Mouse (Mus musculus) G1E (cell line): ENCODE measurements around the gene Sowahb. TPM values are rescaled to one million over a fixed set of nuclear protein-coding genes. Genes with fewer than 3 reads are reported as not detected.

Experiments used
- ATAC-seq: 2 replicates; pipeline ENCODE4 v1.8.0; 2016; ENCODE audit warnings: mild to moderate bottlenecking; ENCODE audit not compliant: insufficient number of reproducible peaks, poor library complexity, low FRiP score, severe bottlenecking; ENCODE audit errors: extremely low read depth
- DNase-seq: peaks from one replicate; pipeline ENCODE4 v3.0.0; 2012; ENCODE audit warnings: low spot score
- H3K27me3 ChIP-seq: 2 replicates; pipeline ENCODE4 v1.6.1; 2012; ENCODE audit warnings: mild to moderate bottlenecking, low read length, inconsistent platforms; ENCODE audit not compliant: insufficient read depth
- H3K36me3 ChIP-seq: replicated peaks from 2 replicates; pipeline ENCODE3; 2012; ENCODE audit warnings: mild to moderate bottlenecking, inconsistent platforms
- H3K4me1 ChIP-seq: 2 replicates; pipeline ENCODE4 v1.6.1; 2012; ENCODE audit warnings: low read depth, low read length, inconsistent platforms, mixed read lengths; ENCODE audit not compliant: insufficient read depth
- H3K4me3 ChIP-seq: 2 replicates; pipeline ENCODE4 v1.5.1; 2012; ENCODE audit warnings: low read depth, mild to moderate bottlenecking, inconsistent platforms, low read length, moderate library complexity, mixed read lengths
- H3K9me3 ChIP-seq: replicated peaks from 2 replicates; pipeline ENCODE4 v1.6.1; 2012; ENCODE audit warnings: inconsistent platforms
- CTCF ChIP-seq: IDR thresholded peaks from 2 replicates; pipeline ENCODE4 v1.5.1; 2012; ENCODE audit warnings: low read depth, low read length, inconsistent platforms, mixed read lengths
- GATA1 ChIP-seq: IDR thresholded peaks from 2 replicates; pipeline ENCODE4 v1.6.1; 2012; ENCODE audit warnings: borderline replicate concordance, low read length, inconsistent platforms, mixed read lengths
- GATA2 ChIP-seq: IDR thresholded peaks from 2 replicates; pipeline ENCODE4 v1.6.1; 2012; ENCODE audit warnings: low read depth, low read length, inconsistent platforms, borderline replicate concordance
- POLR2AphosphoS5 ChIP-seq: IDR thresholded peaks from 2 replicates; pipeline ENCODE4 v1.6.1; 2012; ENCODE audit warnings: low read depth, low read length, inconsistent platforms; ENCODE audit not compliant: insufficient replicate concordance
- TAL1 ChIP-seq: conservative IDR thresholded peaks from 2 replicates; pipeline ENCODE4 v1.6.1; 2012; ENCODE audit warnings: low read depth, low read length, inconsistent platforms, mixed read lengths
- polyA plus RNA-seq: library from polyadenylated mRNA; stranded (reverse); fragments of >175 nt; gene quantifications from 2 replicates; pipeline ENCODE4 v1.2.3, GENCODE M21; 2012
- total RNA-seq, 2 experiments: library from RNA; stranded (forward) in 1 of 2; stranded (reverse) in 1 of 2; fragments of 200-1000 nt in 1 of 2; fragments of >200 nt in 1 of 2; fragmentation: Nextera tagmentation in 1 of 2; gene quantifications; 2 replicates each; pipeline ENCODE4 v1.2.3; 2014 to 2017

Sowahb gene
- total and polyA plus RNA-seq, 3 experiments = 0.11 TPM; not detected in 2

- H3K4me3 ChIP-seq = no peak overlapping the region
- no peaks in the 10 kb centered on the region for H3K9me3 ChIP-seq
- DNase-seq (no peak), ATAC-seq (no peak)
- peaks cover 5% of the 10 kb centered on the region; the same call in 1 of the 2 replicates for H3K27me3 ChIP-seq
- no peak for TF ChIP-seq TAL1
- no peak for TF ChIP-seq GATA1
- no peak for TF ChIP-seq CTCF
- TF ChIP-seq POLR2AphosphoS5 = no peak
- H3K4me1 ChIP-seq = no peaks in the 10 kb centered on the region; the same call in 1 of the 2 replicates
- H3K36me3 ChIP-seq = no peaks in the 10 kb centered on the region
Measured at GRCm38 (mm10) chr5:93085900-93086299, 41.1 kb upstream of the Sowahb start.

DNA sequence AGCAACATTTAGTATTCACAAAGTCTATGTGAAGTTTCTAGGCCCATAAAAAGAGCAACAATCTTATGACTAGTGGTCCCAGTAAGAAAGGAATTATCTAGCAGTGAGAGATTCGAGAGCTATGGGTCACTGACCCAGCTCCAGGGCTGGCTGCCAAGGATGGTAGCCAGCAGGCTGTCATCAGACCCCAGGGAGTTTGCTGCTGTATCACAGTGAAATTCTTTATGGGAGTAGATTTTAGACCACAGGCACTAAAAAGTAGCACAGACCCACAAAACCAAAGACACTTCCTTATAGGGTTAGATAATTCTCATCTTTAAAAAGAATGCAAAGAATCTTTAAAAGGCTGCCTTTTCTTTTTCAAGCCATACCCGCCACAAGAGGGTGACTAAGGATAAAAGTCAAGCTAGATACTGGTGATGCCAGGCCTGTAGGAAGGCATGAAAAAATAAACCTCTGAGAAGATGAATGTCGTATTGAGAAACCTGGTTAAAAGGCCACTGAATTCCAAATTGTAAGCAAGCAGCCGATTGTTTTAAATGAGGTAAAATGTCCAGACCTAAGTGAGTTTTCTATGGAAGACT lies 40.3 kb upstream of the Sowahb start:
- H3K27me3 ChIP-seq = peaks cover 5% of the 10 kb centered on the region; the same call in 1 of the 2 replicates
- H3K36me3 ChIP-seq = no peaks in the 10 kb centered on the region
- H3K9me3 ChIP-seq = no peaks in the 10 kb centered on the region
- ATAC-seq (no peak), DNase-seq (no peak)
- no peak for TF ChIP-seq GATA2
- no peak for TF ChIP-seq CTCF
- TF ChIP-seq POLR2AphosphoS5 = no peak
- TF ChIP-seq TAL1 = no peak
- TF ChIP-seq GATA1 = no peak
- no peaks in the 10 kb centered on the region; the same call in 1 of the 2 replicates for H3K4me1 ChIP-seq
- H3K4me3 ChIP-seq = no peak overlapping the region

GRCm38 (mm10) chr5:93079596-93079995 lies 34.8 kb upstream of the Sowahb start:
- no peaks in the 10 kb centered on the region for H3K9me3 ChIP-seq
- H3K27me3 ChIP-seq = peaks cover 5% of the 10 kb centered on the region
- ATAC-seq (no peak), DNase-seq (no peak)
- no peaks in the 10 kb centered on the region for H3K4me1 ChIP-seq
- no peaks in the 10 kb centered on the region for H3K36me3 ChIP-seq
- TF ChIP-seq TAL1 (no peak), CTCF (no peak), GATA1 (no peak), POLR2AphosphoS5 (no peak), GATA2 (no peak)
- H3K4me3 ChIP-seq = no peak overlapping the region

DNA sequence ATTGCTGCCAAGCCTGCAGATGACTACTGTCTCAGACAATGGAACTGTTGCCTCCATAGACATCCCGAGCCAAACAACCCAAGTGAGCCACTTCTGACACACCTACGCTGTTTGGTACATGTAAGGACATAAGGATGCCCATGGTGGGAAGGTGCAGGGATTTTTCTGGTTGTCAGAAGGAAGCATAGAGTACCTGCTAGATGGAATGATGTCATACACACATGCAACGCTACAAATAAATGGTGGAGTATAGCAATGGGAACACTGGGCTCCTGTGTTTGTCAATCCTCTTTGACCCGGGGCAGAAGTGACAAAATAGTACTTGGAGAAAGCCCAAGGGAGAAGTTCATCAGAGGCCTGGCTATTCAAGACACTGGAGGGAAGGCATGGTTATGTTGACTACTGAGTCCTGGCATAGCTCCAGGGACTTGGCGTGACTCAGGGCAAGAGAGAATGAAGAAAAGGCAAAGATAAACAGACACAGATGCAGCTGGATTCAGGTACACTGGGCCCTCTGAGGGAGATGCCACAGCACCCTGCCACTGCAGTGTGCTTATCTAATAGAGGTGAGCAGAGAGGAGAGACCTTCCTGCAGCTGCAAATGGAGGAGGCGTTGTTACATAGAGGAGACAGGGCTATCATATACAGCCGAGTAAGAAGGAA lies 33.0 kb upstream of the Sowahb start:
- ATAC-seq (no peak), DNase-seq (no peak)
- no peaks in the 10 kb centered on the region for H3K9me3 ChIP-seq
- H3K36me3 ChIP-seq = no peaks in the 10 kb centered on the region
- TF ChIP-seq TAL1 (no peak), GATA2 (no peak), CTCF (no peak)
- no peak overlapping the region for H3K4me3 ChIP-seq
- H3K4me1 ChIP-seq = no peaks in the 10 kb centered on the region
- H3K27me3 ChIP-seq = peaks cover 4% of the 10 kb centered on the region

- Histone ChIP-seq H3K4me3 (no peak overlapping the region), H3K4me1 (no peaks in the 10 kb centered on the region), H3K27me3 (no peaks in the 10 kb centered on the region), H3K9me3 (no peaks in the 10 kb centered on the region), H3K36me3 (no peaks in the 10 kb centered on the region)
- DNase-seq (no peak), ATAC-seq (no peak)
- TF ChIP-seq GATA1 (no peak), GATA2 (no peak), TAL1 (no peak), POLR2AphosphoS5 (no peak), CTCF (no peak)
Measured at GRCm38 (mm10) chr5:93060865-93061264, 16.0 kb upstream of the Sowahb start.

- ATAC-seq (no peak), DNase-seq (no peak)
- TF ChIP-seq TAL1 (no peak), GATA1 (no peak), POLR2AphosphoS5 (no peak), CTCF (no peak), GATA2 (no peak)
- H3K4me1 ChIP-seq = no peaks in the 10 kb centered on the region
- no peak overlapping the region for H3K4me3 ChIP-seq
- no peaks in the 10 kb centered on the region for H3K9me3 ChIP-seq
- H3K36me3 ChIP-seq = no peaks in the 10 kb centered on the region
- H3K27me3 ChIP-seq = peaks cover 6% of the 10 kb centered on the region
Measured at GRCm38 (mm10) chr5:93053606-93054397, 9.0 kb upstream of the Sowahb start.
